Mouse (Mus musculus) heart, embryonic 13.5 days (tissue): ENCODE data around the gene Ptn. TPM values are rescaled to one million over a fixed set of nuclear protein-coding genes. Genes with fewer than 3 reads are reported as not detected.
"Not testable (repeated sequence)": the region's sequence is repeated elsewhere in the genome, so short reads cannot be mapped to it uniquely, and the experiment has no call there.

ENCODE experiments used
- ATAC-seq: fragments of 200-750 bp; cut with Nextera tagmentation; 2 replicates; pipeline ENCODE4 v1.8.0; 2017; ENCODE audit warnings: moderate TSS enrichment; ENCODE audit not compliant: insufficient number of reproducible peaks, low FRiP score, low TSS enrichment; ENCODE audit errors: extremely low read depth
- H3K27ac ChIP-seq: fragments of 300-500 bp; sonication (generic); replicated peaks from 2 replicates; pipeline ENCODE4 v1.5.1; 2015; ENCODE audit warnings: moderate library complexity, mild to moderate bottlenecking, inconsistent platforms
- H3K27me3 ChIP-seq: fragments of 300-500 bp; sonication (generic); replicated peaks from 2 replicates; pipeline ENCODE4 v1.6.1; 2015; ENCODE audit warnings: mild to moderate bottlenecking, inconsistent platforms
- H3K36me3 ChIP-seq: fragments of 300-500 bp; sonication (generic); 2 replicates; pipeline ENCODE4 v1.6.1; 2015; ENCODE audit warnings: mild to moderate bottlenecking, inconsistent platforms
- H3K4me1 ChIP-seq: fragments of 300-500 bp; sonication (generic); 2 replicates; pipeline ENCODE4 v1.6.1; 2015; ENCODE audit warnings: inconsistent platforms
- H3K4me2 ChIP-seq: fragments of 300-500 bp; sonication (generic); 2 replicates; pipeline ENCODE4 v1.6.1; 2015; ENCODE audit warnings: inconsistent platforms, mild to moderate bottlenecking, moderate library complexity
- H3K4me3 ChIP-seq: fragments of 300-500 bp; sonication (generic); 2 replicates; pipeline ENCODE4 v1.5.1; 2015; ENCODE audit warnings: moderate library complexity, mild to moderate bottlenecking, inconsistent platforms
- H3K9ac ChIP-seq: fragments of 300-500 bp; sonication (generic); 2 replicates; pipeline ENCODE4 v1.6.1; 2015; ENCODE audit warnings: inconsistent platforms, mild to moderate bottlenecking, moderate library complexity
- H3K9me3 ChIP-seq: fragments of 300-500 bp; sonication (generic); 2 replicates; pipeline ENCODE4 v1.6.1; 2016; ENCODE audit warnings: inconsistent platforms
- WGBS: fragments of 180-500 bp; shearing (Covaris S2); methylation state at CpG from one replicate; pipeline ENCODE4 v1.1.7; 2015; ENCODE audit warnings: mixed read lengths; 5-methylcytosine and 5-hydroxymethylcytosine counted together
- polyA plus RNA-seq: library from polyadenylated mRNA; unstranded; fragments of >200 nt; fragmentation: Nextera tagmentation; extraction: Ambion mirVana; gene quantifications from 2 replicates; pipeline ENCODE4 v1.2.1, GENCODE M21; 2015

Gene Ptn
- polyA plus RNA-seq, 1 experiment from 2014 or later = 358 TPM

- no peak overlapping the region for H3K4me2 ChIP-seq
- no peaks in the 10 kb centered on the region for H3K27me3 ChIP-seq
- no peak overlapping the region for H3K4me3 ChIP-seq
- 0 out of 2 replicates have a peak, but pooled peaks cover 3% of the 10 kb centered on the region for H3K4me1 ChIP-seq
- 62% methylated on average over 6 of the region's 6 CpGs for WGBS
- H3K36me3 ChIP-seq = peaks cover 6% of the 10 kb centered on the region; the same call in 1 of the 2 replicates
- no peak for ATAC-seq
- H3K27ac ChIP-seq = no peak overlapping the region
- no peak overlapping the region for H3K9ac ChIP-seq
- no peaks in the 10 kb centered on the region for H3K9me3 ChIP-seq
Observed at GRCm38 (mm10) chr6:36752887-36753286, 57.1 kb downstream of the Ptn start.

- Histone ChIP-seq H3K4me3 (no peak overlapping the region), H3K9ac (no peak overlapping the region), H3K27ac (no peak overlapping the region), H3K27me3 (no peaks in the 10 kb centered on the region), H3K36me3 (peaks cover 73% of the 10 kb centered on the region), H3K4me2 (no peak overlapping the region), H3K4me1 (no peaks in the 10 kb centered on the region), H3K9me3 (no peaks in the 10 kb centered on the region)
- WGBS = 79% methylated on average over 5 of the region's 5 CpGs
- no peak for ATAC-seq
Observed at GRCm38 (mm10) chr6:36739811-36740210, 70.2 kb downstream of the Ptn start.

- Histone ChIP-seq H3K9me3 (peaks cover 10% of the 10 kb centered on the region), H3K4me3 (no peak overlapping the region), H3K4me2 (no peak overlapping the region), H3K4me1 (no peaks in the 10 kb centered on the region), H3K36me3 (peaks cover 80% of the 10 kb centered on the region), H3K27me3 (no peaks in the 10 kb centered on the region), H3K27ac (no peak overlapping the region), H3K9ac (no peak overlapping the region)
- 72% methylated on average over 2 of the region's 2 CpGs for WGBS
- ATAC-seq = no peak
Observed at GRCm38 (mm10) chr6:36736763-36737162, 73.3 kb downstream of the Ptn start.

- not testable (repeated sequence) for H3K4me2 ChIP-seq, ATAC-seq, H3K4me3 ChIP-seq, H3K9ac ChIP-seq, H3K27ac ChIP-seq, H3K27me3 ChIP-seq, H3K4me1 ChIP-seq
- WGBS = 76% methylated on average over 4 of the region's 4 CpGs
- H3K9me3 ChIP-seq = peaks cover 21% of the 10 kb centered on the region
- peaks cover 82% of the 10 kb centered on the region for H3K36me3 ChIP-seq
Observed at GRCm38 (mm10) chr6:36735622-36736021, 74.4 kb downstream of the Ptn start.

GRCm38 (mm10) chr6:36729811-36730210 lies 80.2 kb downstream of the Ptn start:
- not testable (repeated sequence) for H3K4me3 ChIP-seq, H3K27me3 ChIP-seq, H3K27ac ChIP-seq, H3K9ac ChIP-seq, ATAC-seq, H3K4me1 ChIP-seq, H3K4me2 ChIP-seq
- H3K9me3 ChIP-seq = peaks cover 29% of the 10 kb centered on the region
- 84% methylated on average over 7 of the region's 7 CpGs for WGBS
- H3K36me3 ChIP-seq = peaks cover 56% of the 10 kb centered on the region

- ATAC-seq = no peak
- no peak overlapping the region for H3K9ac ChIP-seq
- no peaks in the 10 kb centered on the region for H3K4me1 ChIP-seq
- peaks cover 27% of the 10 kb centered on the region for H3K9me3 ChIP-seq
- H3K4me3 ChIP-seq = no peak overlapping the region
- no peaks in the 10 kb centered on the region for H3K27me3 ChIP-seq
- 63% methylated on average over 7 of the region's 7 CpGs for WGBS
- H3K27ac ChIP-seq = no peak overlapping the region
- H3K36me3 ChIP-seq = peaks cover 46% of the 10 kb centered on the region
- no peak overlapping the region for H3K4me2 ChIP-seq
Observed at GRCm38 (mm10) chr6:36728079-36728478, 81.9 kb downstream of the Ptn start.

GRCm38 (mm10) chr6:36725509-36726160 lies 84.4 kb downstream of the Ptn start:
- no peaks in the 10 kb centered on the region for H3K4me1 ChIP-seq
- H3K4me3 ChIP-seq = no peak overlapping the region
- H3K27me3 ChIP-seq = no peaks in the 10 kb centered on the region
- no peak overlapping the region for H3K9ac ChIP-seq
- no peak for ATAC-seq
- peaks cover 21% of the 10 kb centered on the region for H3K36me3 ChIP-seq
- WGBS = 66% methylated on average over 3 of the region's 3 CpGs
- H3K4me2 ChIP-seq = no peak overlapping the region
- H3K27ac ChIP-seq = no peak overlapping the region
- H3K9me3 ChIP-seq = peaks cover 8% of the 10 kb centered on the region

GRCm38 (mm10) chr6:36722769-36723549 lies 87.1 kb downstream of the Ptn start:
- Histone ChIP-seq H3K27ac (no peak overlapping the region), H3K4me3 (no peak overlapping the region), H3K4me1 (no peaks in the 10 kb centered on the region), H3K4me2 (no peak overlapping the region), H3K36me3 (peaks cover 16% of the 10 kb centered on the region), H3K9ac (no peak overlapping the region), H3K27me3 (no peaks in the 10 kb centered on the region), H3K9me3 (no peaks in the 10 kb centered on the region)
- WGBS = 57% methylated on average over 5 of the region's 5 CpGs
- no peak for ATAC-seq

GRCm38 (mm10) chr6:36713329-36713728 lies 96.7 kb downstream of the Ptn start:
- H3K27me3 ChIP-seq = no peaks in the 10 kb centered on the region
- peaks cover 32% of the 10 kb centered on the region for H3K36me3 ChIP-seq
- no peak overlapping the region for H3K27ac ChIP-seq
- no peak for ATAC-seq
- no peak overlapping the region for H3K9ac ChIP-seq
- H3K4me1 ChIP-seq = no peaks in the 10 kb centered on the region
- H3K4me3 ChIP-seq = no peak overlapping the region
- WGBS = 92% methylated on average over 4 of the region's 4 CpGs
- no peaks in the 10 kb centered on the region for H3K9me3 ChIP-seq
- H3K4me2 ChIP-seq = no peak overlapping the region

- Histone ChIP-seq H3K27ac (no peak overlapping the region), H3K4me3 (no peak overlapping the region), H3K9ac (no peak overlapping the region), H3K9me3 (no peaks in the 10 kb centered on the region), H3K4me2 (no peak overlapping the region), H3K27me3 (no peaks in the 10 kb centered on the region), H3K4me1 (0 out of 2 replicates have a peak, but pooled peaks cover 7% of the 10 kb centered on the region), H3K36me3 (no peaks in the 10 kb centered on the region)
- 60% methylated on average over 3 of the region's 3 CpGs for WGBS
- no peak for ATAC-seq
Observed at GRCm38 (mm10) chr6:36695481-36695880, 114.5 kb downstream of the Ptn start.

GRCm38 (mm10) chr6:36691497-36691896 lies 118.5 kb downstream of the Ptn start:
- Histone ChIP-seq H3K4me3 (no peak overlapping the region), H3K27me3 (no peaks in the 10 kb centered on the region), H3K4me2 (no peak overlapping the region), H3K9me3 (no peaks in the 10 kb centered on the region), H3K27ac (no peak overlapping the region), H3K4me1 (0 out of 2 replicates have a peak, but pooled peaks cover 7% of the 10 kb centered on the region), H3K36me3 (no peaks in the 10 kb centered on the region), H3K9ac (no peak overlapping the region)
- ATAC-seq = no peak
- WGBS = 26% methylated on average over 1 of the region's 1 CpGs
